Mouse (Mus musculus): ENCODE data around the gene Tgm1. TPM values are rescaled to one million over a fixed set of nuclear protein-coding genes. Genes with fewer than 3 reads are reported as not detected.
"Not testable (repeated sequence)": the region's sequence is repeated elsewhere in the genome, so short reads cannot be mapped to it uniquely, and the experiment has no call there.

Gene Tgm1
- total RNA-seq (2014; rRNA removed): 0.16 and 0.38 TPM in 2 replicates
- 0.14 and 0.18 TPM in 2 replicates for polyA plus RNA-seq (2015; fragmentation: Nextera tagmentation; extraction: Ambion mirVana)

DNA sequence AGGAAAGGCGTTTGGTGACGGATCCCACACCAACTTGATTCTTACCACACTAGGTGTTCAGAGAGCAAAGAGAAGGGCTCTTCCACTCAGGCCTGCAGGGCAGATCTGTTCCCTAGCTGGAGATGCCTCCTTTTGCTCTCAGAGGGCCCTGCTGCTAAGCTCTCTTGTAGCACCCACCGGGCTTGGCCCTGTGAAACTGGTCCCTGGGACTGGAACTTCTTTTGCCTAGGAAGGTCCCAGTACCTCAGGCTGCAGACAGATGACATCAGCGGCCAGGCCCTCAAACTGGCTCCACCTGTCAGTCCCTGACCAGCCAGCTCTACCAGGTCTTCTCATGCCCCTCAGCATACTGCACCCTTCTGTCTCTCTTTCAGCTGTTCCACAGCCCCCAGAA is at the start of gene Tgm1:
Tgm1 (minus strand) TSS at position 198 of the 394 bp plus-strand sequence.
- Histone ChIP-seq H3K36me3 (ENCODE audit: insufficient read depth, low read length) (peaks cover 23% of the 10 kb centered on the region), H3K4me1 (ENCODE audit: insufficient read depth, low read length) (no peaks in the 10 kb centered on the region), H3K27me3 (ENCODE audit: insufficient read depth, low read length) (0 out of 2 replicates have a peak, but pooled peaks cover 5% of the 10 kb centered on the region), H3K4me3 (ENCODE audit: low read depth, low read length) (no peak within 1 kb of the TSS), H3K4me2 (ENCODE audit: low read depth, low read length, poor library complexity, severe bottlenecking) (no peak within 1 kb of the TSS), H3K9ac (replicated peaks; ENCODE audit: low read length, poor library complexity, severe bottlenecking) (no peak within 1 kb of the TSS), H3K9me3 (ENCODE audit: low read length) (no peaks in the 10 kb centered on the region), H3K27ac (ENCODE audit: low read depth, low read length) (no peak within 1 kb of the TSS)
- DNase-seq (ENCODE audit: low spot score): no peak
- ATAC-seq (ENCODE audit: low FRiP score): no peak
- no peak for TF ChIP-seq CTCF (IDR thresholded peaks at IDR 0.05)
- WGBS: 43% methylated on average over 4 of the region's 4 CpGs

GRCm38 (mm10) chr14:55763166-55763565 is 49.4 kb upstream of the Tgm1 start:
- Histone ChIP-seq H3K4me3 (ENCODE audit: low read depth, low read length) (no peak overlapping the region), H3K9ac (replicated peaks; ENCODE audit: low read length, poor library complexity, severe bottlenecking) (0 out of 2 replicates have a peak overlapping the region, but pooled peaks have one; percentile 77), H3K9me3 (ENCODE audit: low read length) (no peaks in the 10 kb centered on the region), H3K36me3 (ENCODE audit: insufficient read depth, low read length) (no peaks in the 10 kb centered on the region), H3K4me1 (ENCODE audit: insufficient read depth, low read length) (peaks cover 10% of the 10 kb centered on the region; the same call in 1 of the 2 replicates), H3K27ac (ENCODE audit: low read depth, low read length) (0 out of 2 replicates have a peak overlapping the region, but pooled peaks have one; percentile 71), H3K4me2 (ENCODE audit: low read depth, low read length, poor library complexity, severe bottlenecking) (no peak overlapping the region; the same call in 1 of the 2 replicates), H3K27me3 (ENCODE audit: insufficient read depth, low read length) (peaks cover 15% of the 10 kb centered on the region; the same call in 1 of the 2 replicates)
- DNase-seq (ENCODE audit: low spot score) (no peak), ATAC-seq (ENCODE audit: low FRiP score) (no peak)
- no peak for TF ChIP-seq CTCF (IDR thresholded peaks at IDR 0.05)
- 62% methylated on average over 7 of the region's 7 CpGs for WGBS

DNA sequence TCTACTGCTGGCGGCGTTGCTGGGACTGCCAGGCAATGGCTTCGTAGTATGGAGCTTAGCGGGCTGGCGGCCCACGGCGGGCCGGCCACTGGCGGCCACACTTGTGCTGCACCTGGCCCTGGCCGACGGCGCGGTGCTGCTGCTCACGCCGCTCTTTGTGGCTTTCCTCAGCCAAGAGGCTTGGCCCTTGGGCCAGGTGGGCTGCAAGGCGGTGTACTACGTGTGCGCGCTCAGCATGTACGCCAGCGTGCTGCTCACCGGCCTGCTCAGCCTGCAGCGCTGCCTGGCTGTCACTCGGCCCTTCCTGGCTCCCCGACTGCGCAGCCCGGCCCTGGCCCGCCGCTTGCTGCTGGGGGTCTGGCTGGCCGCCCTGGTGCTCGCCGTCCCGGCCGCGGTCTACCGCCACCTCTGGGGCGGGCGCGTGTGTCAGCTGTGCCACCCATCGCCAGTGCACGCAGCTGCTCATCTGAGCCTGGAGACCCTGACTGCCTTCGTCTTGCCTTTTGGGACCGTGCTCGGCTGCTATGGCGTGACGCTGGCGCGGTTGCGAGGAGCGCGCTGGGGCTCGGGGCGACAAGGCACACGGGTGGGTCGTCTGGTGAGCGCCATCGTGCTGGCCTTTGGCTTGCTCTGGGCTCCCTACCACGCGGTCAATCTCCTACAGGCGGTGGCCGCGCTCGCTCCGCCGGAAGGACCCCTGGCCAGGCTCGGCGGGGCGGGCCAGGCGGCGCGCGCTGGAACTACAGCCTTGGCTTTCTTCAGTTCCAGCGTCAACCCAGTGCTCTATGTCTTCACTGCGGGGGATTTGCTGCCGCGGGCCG is 48.5 kb upstream of the Tgm1 start:
- no peaks in the 10 kb centered on the region for H3K9me3 ChIP-seq (ENCODE audit: low read length)
- H3K4me3 ChIP-seq (ENCODE audit: low read depth, low read length): peak overlapping the region; percentile 44
- under 1% methylated on average over 74 of the region's 77 CpGs for WGBS
- ATAC-seq (ENCODE audit: low FRiP score) (peak; percentile 74), DNase-seq (ENCODE audit: low spot score) (peak; percentile 44)
- H3K9ac ChIP-seq (replicated peaks; ENCODE audit: low read length, poor library complexity, severe bottlenecking): peak overlapping the region; percentile 77
- peak overlapping the region; percentile 71 for H3K27ac ChIP-seq (ENCODE audit: low read depth, low read length)
- peaks cover 15% of the 10 kb centered on the region; the same call in 1 of the 2 replicates for H3K27me3 ChIP-seq (ENCODE audit: insufficient read depth, low read length)
- peaks cover 10% of the 10 kb centered on the region; the same call in 1 of the 2 replicates for H3K4me1 ChIP-seq (ENCODE audit: insufficient read depth, low read length)
- peak; percentile 54 for TF ChIP-seq CTCF (IDR thresholded peaks at IDR 0.05)
- no peaks in the 10 kb centered on the region for H3K36me3 ChIP-seq (ENCODE audit: insufficient read depth, low read length)
- H3K4me2 ChIP-seq (ENCODE audit: low read depth, low read length, poor library complexity, severe bottlenecking): peak overlapping the region; percentile 58

- WGBS: 83% methylated on average over 6 of the region's 6 CpGs
- no peaks in the 10 kb centered on the region for H3K9me3 ChIP-seq (ENCODE audit: low read length)
- H3K4me3 ChIP-seq (ENCODE audit: low read depth, low read length): peak within 1 kb of the TSS; percentile 44
- no peak for TF ChIP-seq CTCF (IDR thresholded peaks at IDR 0.05)
- H3K4me1 ChIP-seq (ENCODE audit: insufficient read depth, low read length): peaks cover 10% of the 10 kb centered on the region; the same call in 1 of the 2 replicates
- peaks cover under 1% of the 10 kb centered on the region; the same call in 1 of the 2 replicates for H3K36me3 ChIP-seq (ENCODE audit: insufficient read depth, low read length)
- peaks cover 15% of the 10 kb centered on the region; the same call in 1 of the 2 replicates for H3K27me3 ChIP-seq (ENCODE audit: insufficient read depth, low read length)
- DNase-seq (ENCODE audit: low spot score) (no peak), ATAC-seq (ENCODE audit: low FRiP score) (no peak)
- H3K9ac ChIP-seq (replicated peaks; ENCODE audit: low read length, poor library complexity, severe bottlenecking): peak within 1 kb of the TSS; percentile 77
- peak within 1 kb of the TSS; percentile 58 for H3K4me2 ChIP-seq (ENCODE audit: low read depth, low read length, poor library complexity, severe bottlenecking)
- peak within 1 kb of the TSS; percentile 71 for H3K27ac ChIP-seq (ENCODE audit: low read depth, low read length)
Observed at GRCm38 (mm10) chr14:55761163-55761562, 47.4 kb upstream of the Tgm1 start, which contains the start of gene Ltb4r2. Gene Ltb4r2, plus strand, starts transcription at chr14:55761428.

- not testable (repeated sequence) for H3K4me1 ChIP-seq (ENCODE audit: insufficient read depth, low read length); H3K36me3 ChIP-seq (ENCODE audit: insufficient read depth, low read length); H3K4me3 ChIP-seq (ENCODE audit: low read depth, low read length); ATAC-seq (ENCODE audit: low FRiP score); H3K27ac ChIP-seq (ENCODE audit: low read depth, low read length); H3K9me3 ChIP-seq (ENCODE audit: low read length); H3K9ac ChIP-seq (replicated peaks; ENCODE audit: low read length, poor library complexity, severe bottlenecking)
- DNase-seq (ENCODE audit: low spot score): peak; percentile 76
- WGBS: 0% methylated on average over 6 of the region's 6 CpGs
- H3K4me2 ChIP-seq (ENCODE audit: low read depth, low read length, poor library complexity, severe bottlenecking): 0 out of 2 replicates have a peak overlapping the region, but pooled peaks have one; percentile 6
- peak; percentile 81 for TF ChIP-seq CTCF (IDR thresholded peaks at IDR 0.05)
- H3K27me3 ChIP-seq (ENCODE audit: insufficient read depth, low read length): peaks cover 15% of the 10 kb centered on the region; the same call in 1 of the 2 replicates
Observed at GRCm38 (mm10) chr14:55760156-55760555, 46.4 kb upstream of the Tgm1 start.
